Mouse (Mus musculus) liver, embryonic 11.5 days (tissue): ENCODE results near the gene Limch1. TPM values are rescaled to one million over a fixed set of nuclear protein-coding genes. Genes with fewer than 3 reads are reported as not detected.

Experiments used
- ATAC-seq: fragments of 200-750 bp; cut with Nextera tagmentation; replicated peaks from 2 replicates; pipeline ENCODE4 v1.8.0; 2017; ENCODE audit warnings: moderate number of reproducible peaks, mild to moderate bottlenecking, moderate TSS enrichment, moderate library complexity; ENCODE audit not compliant: low FRiP score
- DNase-seq: peaks from one replicate; pipeline ENCODE4 v3.0.0-alpha.2; 2017; ENCODE audit warnings: low spot score
- H3K27ac ChIP-seq: fragments of 300-500 bp; sonication (generic); 2 replicates; pipeline ENCODE4 v1.5.1; 2014; ENCODE audit warnings: mild to moderate bottlenecking, low read depth, low read length, control low read depth
- H3K27me3 ChIP-seq: fragments of 300-500 bp; sonication (generic); replicated peaks from 2 replicates; pipeline ENCODE4 v1.6.1; 2014; ENCODE audit warnings: low read length, mixed read lengths; ENCODE audit not compliant: control insufficient read depth, insufficient read depth
- H3K36me3 ChIP-seq: fragments of 300-500 bp; sonication (generic); 2 replicates; pipeline ENCODE4 v1.6.1; 2014; ENCODE audit warnings: mild to moderate bottlenecking, low read length, moderate library complexity, mixed read lengths; ENCODE audit not compliant: control insufficient read depth, insufficient read depth
- H3K4me1 ChIP-seq: fragments of 300-500 bp; sonication (generic); replicated peaks from 2 replicates; pipeline ENCODE4 v1.6.1; 2014; ENCODE audit warnings: low read length, mixed read lengths; ENCODE audit not compliant: control insufficient read depth, insufficient read depth
- H3K4me2 ChIP-seq: fragments of 300-500 bp; sonication (generic); 2 replicates; pipeline ENCODE4 v1.6.1; 2014; ENCODE audit warnings: mild to moderate bottlenecking, control low read depth, moderate library complexity
- H3K4me3 ChIP-seq: fragments of 300-500 bp; sonication (generic); 2 replicates; pipeline ENCODE4 v1.5.1; 2014; ENCODE audit warnings: low read depth, low read length, control low read depth
- H3K9ac ChIP-seq: fragments of 300-500 bp; sonication (generic); 2 replicates; pipeline ENCODE4 v1.6.1; 2014; ENCODE audit warnings: low read depth, low read length, control low read depth
- H3K9me3 ChIP-seq: fragments of 300-500 bp; sonication (generic); 2 replicates; pipeline ENCODE4 v1.6.1; 2016; ENCODE audit warnings: low read length, inconsistent platforms, mixed read lengths; ENCODE audit not compliant: control insufficient read depth
- WGBS: fragments of 180-500 bp; shearing (Covaris S2); extraction: QIAGEN DNeasy Blood & Tissue Kit; methylation state at CpG from one replicate; pipeline ENCODE4 v1.1.7; 2014; 5-methylcytosine and 5-hydroxymethylcytosine counted together
- polyA plus RNA-seq: library from polyadenylated mRNA; unstranded; fragments of >200 nt; fragmentation: Nextera tagmentation; extraction: Ambion mirVana; gene quantifications from 2 replicates; pipeline ENCODE4 v1.2.1, GENCODE M21; 2014

The Limch1 gene
- polyA plus RNA-seq, 1 experiment from 2014 or later, result 11.6 TPM

DNA sequence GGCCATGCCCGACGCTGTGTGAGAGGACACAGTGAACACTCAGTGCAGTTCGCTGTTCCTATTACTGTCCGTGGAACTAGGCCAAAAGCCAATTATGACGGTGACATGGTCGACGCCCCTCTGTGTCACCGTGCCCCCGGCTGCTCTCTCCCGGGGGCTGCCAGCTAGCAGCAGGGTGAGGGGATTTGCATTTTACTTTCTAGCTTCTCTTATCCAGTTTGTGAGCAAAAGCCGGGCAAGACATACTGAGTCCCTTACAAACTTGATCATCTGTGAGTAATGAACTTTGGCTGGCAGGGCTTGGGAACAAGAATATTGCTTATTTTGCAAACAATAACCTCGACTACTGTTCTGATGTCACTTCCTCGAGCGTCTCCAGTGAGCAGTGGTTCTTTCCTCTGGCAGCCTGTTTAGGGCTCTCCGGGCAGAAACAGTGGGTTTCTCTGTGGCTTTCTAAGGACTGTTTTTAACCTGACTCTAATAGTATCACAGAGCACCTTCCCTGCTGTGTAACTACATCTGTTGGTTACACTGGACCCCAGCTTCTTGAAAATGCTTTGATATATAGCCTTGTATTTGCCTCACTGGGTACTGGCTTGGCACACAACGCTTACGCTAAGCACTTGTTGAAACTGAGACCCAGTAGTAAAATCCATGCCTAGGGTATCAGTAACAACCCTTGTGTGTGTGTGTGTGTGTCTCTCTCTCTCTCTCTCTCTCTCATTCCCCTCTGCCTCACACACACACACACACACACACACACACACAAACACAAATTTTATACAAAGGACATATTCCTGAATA lies 115.8 kb downstream of the Limch1 start:
- H3K27me3 ChIP-seq, result no peaks in the 10 kb centered on the region
- no peak for DNase-seq
- peaks cover 7% of the 10 kb centered on the region; the same call in 1 of the 2 replicates for H3K4me1 ChIP-seq
- H3K27ac ChIP-seq, result no peak overlapping the region
- no peak overlapping the region for H3K9ac ChIP-seq
- no peak overlapping the region for H3K4me2 ChIP-seq
- no peaks in the 10 kb centered on the region for H3K9me3 ChIP-seq
- WGBS, result 70% methylated on average over 17 of the region's 17 CpGs
- ATAC-seq, result no peak
- no peaks in the 10 kb centered on the region for H3K36me3 ChIP-seq
- no peak overlapping the region for H3K4me3 ChIP-seq

DNA sequence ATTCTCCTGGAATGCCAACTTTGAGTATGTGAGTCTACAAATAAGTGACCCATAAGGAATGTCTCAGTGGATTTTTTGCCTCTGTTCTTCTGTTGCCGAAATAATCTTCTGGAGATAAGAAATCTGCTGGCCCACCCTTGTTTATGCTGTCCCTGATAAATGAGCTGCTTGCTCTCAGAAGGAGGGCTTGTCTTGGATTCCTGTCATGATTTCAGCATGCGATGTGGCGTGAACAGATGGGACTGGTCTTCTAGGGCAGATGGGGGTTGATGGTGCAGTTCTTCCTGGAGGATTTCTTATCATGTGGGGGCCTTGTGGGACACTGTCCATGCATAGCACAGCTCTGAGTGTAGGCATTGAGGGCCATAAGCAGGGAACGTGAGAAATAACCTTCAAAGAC lies 116.5 kb downstream of the Limch1 start:
- Histone ChIP-seq H3K9me3 (no peaks in the 10 kb centered on the region), H3K4me1 (peaks cover 7% of the 10 kb centered on the region; the same call in 1 of the 2 replicates), H3K27ac (no peak overlapping the region), H3K4me2 (no peak overlapping the region), H3K9ac (no peak overlapping the region), H3K36me3 (no peaks in the 10 kb centered on the region), H3K4me3 (no peak overlapping the region), H3K27me3 (no peaks in the 10 kb centered on the region)
- ATAC-seq (no peak), DNase-seq (no peak)
- 49% methylated on average over 4 of the region's 4 CpGs for WGBS

DNA sequence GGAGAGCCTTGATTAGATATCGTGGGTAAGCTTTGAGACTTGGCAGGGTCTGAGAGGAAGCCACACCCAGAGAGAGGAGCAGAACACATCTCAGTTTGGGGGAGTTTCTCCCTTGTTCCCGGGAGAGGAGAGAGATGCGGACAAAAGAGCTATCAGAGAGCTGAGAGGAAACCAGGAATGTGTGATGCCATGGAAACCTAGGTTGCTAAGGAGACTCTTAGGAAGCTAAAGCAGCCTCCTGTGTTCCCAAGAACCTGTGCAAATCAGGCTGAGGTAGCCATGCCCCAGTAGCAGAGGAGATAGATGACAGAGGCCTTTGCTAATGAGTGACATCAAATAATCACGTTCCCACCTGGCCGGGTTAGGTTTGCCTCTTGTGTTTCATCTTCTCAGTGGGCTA lies 119.6 kb downstream of the Limch1 start:
- Histone ChIP-seq H3K27ac (no peak overlapping the region), H3K9me3 (no peaks in the 10 kb centered on the region), H3K36me3 (no peaks in the 10 kb centered on the region), H3K9ac (no peak overlapping the region), H3K27me3 (no peaks in the 10 kb centered on the region), H3K4me2 (no peak overlapping the region), H3K4me1 (peaks cover 7% of the 10 kb centered on the region; the same call in 1 of the 2 replicates), H3K4me3 (no peak overlapping the region)
- no peak for ATAC-seq
- no peak for DNase-seq
- WGBS, result 61% methylated on average over 5 of the region's 5 CpGs

DNA sequence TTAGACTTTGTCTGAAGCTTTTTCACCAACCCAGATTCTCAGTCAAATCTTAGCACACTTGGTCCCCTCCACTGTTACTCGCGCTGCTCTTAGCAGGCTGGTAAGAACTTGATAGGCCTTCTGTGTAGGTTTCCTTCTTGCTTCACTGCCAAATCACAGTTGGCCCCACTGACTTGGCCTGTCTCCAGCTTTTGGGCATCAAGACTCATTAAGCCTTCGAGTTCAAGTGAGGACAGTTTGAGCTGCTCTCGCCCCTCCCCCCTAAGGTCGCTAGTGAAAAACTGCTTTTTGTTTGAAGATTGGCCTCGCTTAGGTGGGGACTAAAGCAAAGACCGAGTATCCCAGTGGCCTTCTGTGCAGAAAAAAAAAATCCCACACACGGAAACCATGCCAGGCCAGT lies 120.4 kb downstream of the Limch1 start:
- Histone ChIP-seq H3K27me3 (no peaks in the 10 kb centered on the region), H3K4me3 (no peak overlapping the region), H3K4me1 (peaks cover 6% of the 10 kb centered on the region; the same call in 1 of the 2 replicates), H3K4me2 (no peak overlapping the region), H3K9me3 (no peaks in the 10 kb centered on the region), H3K36me3 (no peaks in the 10 kb centered on the region), H3K27ac (no peak overlapping the region), H3K9ac (no peak overlapping the region)
- DNase-seq (no peak), ATAC-seq (no peak)
- WGBS, result 73% methylated on average over 8 of the region's 8 CpGs

DNA sequence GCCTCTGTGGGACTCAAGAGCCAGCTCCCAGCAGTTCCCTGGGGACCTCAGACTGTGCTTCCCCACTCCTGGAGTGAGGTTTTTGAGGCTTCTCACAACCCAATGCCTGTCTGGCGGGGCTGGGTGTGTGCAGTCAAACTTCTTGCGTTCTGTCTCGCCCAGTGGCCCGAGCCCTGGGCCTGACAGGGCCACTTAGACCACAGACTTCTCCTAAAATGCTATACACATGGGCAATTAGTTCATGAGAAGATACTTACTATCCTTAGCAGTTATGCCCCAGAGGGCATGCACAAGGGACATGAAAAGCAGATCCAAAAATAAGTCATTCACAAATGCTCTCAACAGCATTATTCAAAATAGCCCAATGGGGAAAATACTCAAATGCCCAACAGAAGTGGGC lies 123.9 kb downstream of the Limch1 start:
- no peak overlapping the region for H3K9ac ChIP-seq
- H3K9me3 ChIP-seq, result no peaks in the 10 kb centered on the region
- no peak overlapping the region for H3K4me3 ChIP-seq
- H3K4me2 ChIP-seq, result no peak overlapping the region
- no peaks in the 10 kb centered on the region for H3K27me3 ChIP-seq
- ATAC-seq, result no peak
- no peak overlapping the region for H3K27ac ChIP-seq
- H3K36me3 ChIP-seq, result no peaks in the 10 kb centered on the region
- no peaks in the 10 kb centered on the region for H3K4me1 ChIP-seq
- 88% methylated on average over 4 of the region's 4 CpGs for WGBS
- DNase-seq, result no peak

GRCm38 (mm10) chr5:66871521-66872050 lies 126.0 kb downstream of the Limch1 start:
- Histone ChIP-seq H3K27ac (no peak overlapping the region), H3K4me3 (no peak overlapping the region), H3K36me3 (no peaks in the 10 kb centered on the region), H3K4me1 (no peaks in the 10 kb centered on the region), H3K27me3 (no peaks in the 10 kb centered on the region), H3K4me2 (no peak overlapping the region), H3K9me3 (no peaks in the 10 kb centered on the region), H3K9ac (no peak overlapping the region)
- WGBS, result 74% methylated on average over 11 of the region's 11 CpGs
- DNase-seq (no peak), ATAC-seq (no peak)

DNA sequence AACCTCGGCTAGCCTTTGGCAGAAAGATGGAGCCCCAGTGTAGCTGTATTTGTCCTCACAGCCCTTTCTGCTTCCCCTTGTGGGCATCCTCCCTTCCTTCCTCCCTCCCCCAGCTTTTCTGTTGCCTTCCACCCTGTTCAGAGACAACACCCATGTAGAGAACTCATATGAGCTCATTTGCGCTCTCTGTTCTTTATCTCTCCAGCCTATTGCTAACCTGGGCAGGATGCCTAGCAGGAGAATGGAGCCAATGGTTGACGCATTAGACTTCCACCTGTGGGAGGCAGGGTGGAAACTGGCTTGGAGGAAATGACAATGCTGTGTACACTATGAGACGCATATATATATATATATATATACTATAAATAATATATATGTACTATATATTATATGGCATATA lies 126.4 kb downstream of the Limch1 start:
- Histone ChIP-seq H3K27me3 (no peaks in the 10 kb centered on the region), H3K4me1 (no peaks in the 10 kb centered on the region), H3K36me3 (no peaks in the 10 kb centered on the region), H3K4me3 (no peak overlapping the region), H3K27ac (no peak overlapping the region), H3K9me3 (no peaks in the 10 kb centered on the region), H3K9ac (no peak overlapping the region), H3K4me2 (no peak overlapping the region)
- DNase-seq (no peak), ATAC-seq (no peak)
- WGBS, result 86% methylated on average over 4 of the region's 4 CpGs

DNA sequence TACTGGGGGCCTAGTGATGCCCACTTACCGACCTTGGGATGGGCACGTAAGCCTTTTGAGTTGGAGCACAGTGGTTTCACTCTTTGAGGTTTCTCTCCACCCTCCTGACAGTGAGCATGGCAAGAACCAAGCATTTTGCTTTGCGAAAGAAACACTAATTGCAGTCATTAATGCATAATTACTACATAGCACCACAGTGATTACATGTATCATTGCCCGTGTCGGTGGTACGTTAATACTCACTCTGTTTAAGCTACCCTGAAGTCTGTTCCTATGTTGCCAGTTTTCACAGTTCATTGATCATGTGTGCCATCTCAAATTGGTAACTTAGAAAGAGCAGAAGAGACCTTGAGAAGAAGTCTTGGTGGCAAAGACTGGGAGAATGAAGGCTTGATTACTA lies 127.1 kb downstream of the Limch1 start:
- no peak overlapping the region for H3K27ac ChIP-seq
- no peak overlapping the region for H3K9ac ChIP-seq
- no peak overlapping the region for H3K4me2 ChIP-seq
- WGBS, result 88% methylated on average over 6 of the region's 6 CpGs
- H3K36me3 ChIP-seq, result no peaks in the 10 kb centered on the region
- H3K9me3 ChIP-seq, result no peaks in the 10 kb centered on the region
- no peak for DNase-seq
- no peaks in the 10 kb centered on the region for H3K27me3 ChIP-seq
- no peaks in the 10 kb centered on the region for H3K4me1 ChIP-seq
- no peak for ATAC-seq
- H3K4me3 ChIP-seq, result no peak overlapping the region
